Mouse (Mus musculus): ENCODE data around the gene Shisa3. TPM values are rescaled to one million over a fixed set of nuclear protein-coding genes. Genes with fewer than 3 reads are reported as not detected.
A peak's percentile ranks its signal among the peaks of the same experiment; 100 is the strongest.

Shisa3 gene
- polyA plus RNA-seq, 1 experiment from 2014 or later = 16.2 TPM

- H3K36me3 ChIP-seq = peaks cover 34% of the 10 kb centered on the region
- no peak overlapping the region for H3K27ac ChIP-seq (replicated peaks)
- WGBS = 90% methylated on average over 8 of the region's 8 CpGs
- H3K4me3 ChIP-seq = no peak overlapping the region
- H3K9me3 ChIP-seq (replicated peaks) = no peaks in the 10 kb centered on the region
- H3K4me1 ChIP-seq = no peaks in the 10 kb centered on the region; the same call in 1 of the 2 replicates
- DNase-seq (ENCODE audit: low spot score) = peak; percentile 11
- peaks cover 98% of the 10 kb centered on the region for H3K27me3 ChIP-seq (ENCODE audit: low read depth, poor library complexity, severe bottlenecking)
These were observed 33.1 kb downstream of the Shisa3 start for GRCm38 (mm10) chr5:67640596-67641312.

- no peaks in the 10 kb centered on the region for H3K9me3 ChIP-seq (replicated peaks)
- WGBS = 82% methylated on average over 8 of the region's 8 CpGs
- no peak overlapping the region for H3K27ac ChIP-seq (replicated peaks)
- H3K36me3 ChIP-seq = peaks cover 39% of the 10 kb centered on the region
- DNase-seq (ENCODE audit: low spot score) = peak; percentile 2
- no peak overlapping the region for H3K4me3 ChIP-seq
- H3K27me3 ChIP-seq (ENCODE audit: low read depth, poor library complexity, severe bottlenecking) = peaks cover 98% of the 10 kb centered on the region
- no peaks in the 10 kb centered on the region; the same call in 1 of the 2 replicates for H3K4me1 ChIP-seq
These were observed 33.9 kb downstream of the Shisa3 start for GRCm38 (mm10) chr5:67641406-67642120.

- Histone ChIP-seq H3K27ac (replicated peaks) (no peak overlapping the region), H3K27me3 (ENCODE audit: low read depth, poor library complexity, severe bottlenecking) (peaks cover 98% of the 10 kb centered on the region)
- WGBS = 87% methylated on average over 5 of the region's 5 CpGs
These were observed 36.0 kb downstream of the Shisa3 start for GRCm38 (mm10) chr5:67643537-67644255.

GRCm38 (mm10) chr5:67646756-67647529 lies 39.3 kb downstream of the Shisa3 start:
- peaks cover 100% of the 10 kb centered on the region for H3K27me3 ChIP-seq (ENCODE audit: low read depth, poor library complexity, severe bottlenecking)
- H3K9me3 ChIP-seq (replicated peaks) = no peaks in the 10 kb centered on the region
- DNase-seq (ENCODE audit: low spot score) = no peak
- no peaks in the 10 kb centered on the region for H3K4me1 ChIP-seq
- no peak overlapping the region for H3K4me3 ChIP-seq
- H3K27ac ChIP-seq (replicated peaks) = no peak overlapping the region
- 92% methylated on average over 20 of the region's 20 CpGs for WGBS
- peaks cover 63% of the 10 kb centered on the region for H3K36me3 ChIP-seq

More at GRCm38 (mm10) chr5:67643537-67644255, 36.0 kb downstream of the Shisa3 start:
- H3K9me3 ChIP-seq (replicated peaks) = no peaks in the 10 kb centered on the region
- H3K4me1 ChIP-seq = no peaks in the 10 kb centered on the region; the same call in 1 of the 2 replicates
- no peak overlapping the region for H3K4me3 ChIP-seq
- peaks cover 49% of the 10 kb centered on the region for H3K36me3 ChIP-seq
- peak; percentile 6 for DNase-seq (ENCODE audit: low spot score)

DNA sequence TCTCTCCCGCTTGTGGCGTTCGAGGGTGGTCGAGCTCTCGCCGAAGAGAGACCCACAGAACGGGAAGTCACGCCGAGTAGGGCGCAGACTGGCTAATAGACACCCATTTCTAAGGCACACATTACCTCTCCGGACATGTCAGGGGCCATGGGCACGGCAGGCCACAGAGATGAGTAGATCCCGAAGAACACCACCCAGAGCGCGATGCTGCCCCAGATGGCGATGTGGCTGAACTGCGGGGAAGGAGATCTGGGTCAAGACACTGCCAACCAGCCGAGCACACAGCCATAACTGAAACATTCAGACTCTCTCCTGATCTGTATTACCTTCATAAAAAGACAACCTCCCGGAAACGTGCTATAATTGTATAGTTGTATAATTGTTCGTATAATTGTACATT lies 39.9 kb downstream of the Shisa3 start:
- no peak overlapping the region for H3K27ac ChIP-seq (replicated peaks)
- no peaks in the 10 kb centered on the region for H3K9me3 ChIP-seq (replicated peaks)
- 77% methylated on average over 21 of the region's 21 CpGs for WGBS
- H3K36me3 ChIP-seq = peaks cover 63% of the 10 kb centered on the region
- no peak overlapping the region for H3K4me3 ChIP-seq
- peaks cover 100% of the 10 kb centered on the region for H3K27me3 ChIP-seq (ENCODE audit: low read depth, poor library complexity, severe bottlenecking)
- peak; percentile 43 for DNase-seq (ENCODE audit: low spot score)
- H3K4me1 ChIP-seq = no peaks in the 10 kb centered on the region

DNA sequence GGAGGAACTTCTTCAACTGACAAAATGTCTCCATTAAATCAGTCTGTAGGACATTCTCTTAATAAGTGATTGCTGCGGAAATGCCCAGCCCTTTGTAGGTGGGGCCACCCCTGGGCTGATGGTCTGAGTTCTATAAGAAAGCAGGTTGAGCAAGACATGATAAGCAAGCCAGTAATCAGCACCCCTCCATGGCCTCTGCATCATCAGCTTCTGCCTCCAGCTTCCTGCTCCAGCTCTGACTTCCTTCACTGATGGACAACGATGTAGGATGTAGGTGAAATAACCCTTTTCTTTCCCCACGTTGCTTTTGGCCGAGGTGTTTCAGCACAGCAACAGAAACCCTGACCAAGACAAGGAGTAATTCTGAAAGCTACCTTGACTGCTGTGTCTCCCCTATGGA lies 41.5 kb downstream of the Shisa3 start:
- peaks cover 100% of the 10 kb centered on the region for H3K27me3 ChIP-seq (ENCODE audit: low read depth, poor library complexity, severe bottlenecking)
- peaks cover 62% of the 10 kb centered on the region for H3K36me3 ChIP-seq
- H3K9me3 ChIP-seq (replicated peaks) = no peaks in the 10 kb centered on the region
- H3K4me1 ChIP-seq = no peaks in the 10 kb centered on the region
- DNase-seq (ENCODE audit: low spot score) = no peak
- H3K4me3 ChIP-seq = no peak overlapping the region
- WGBS = 92% methylated on average over 4 of the region's 4 CpGs
- no peak overlapping the region for H3K27ac ChIP-seq (replicated peaks)

DNA sequence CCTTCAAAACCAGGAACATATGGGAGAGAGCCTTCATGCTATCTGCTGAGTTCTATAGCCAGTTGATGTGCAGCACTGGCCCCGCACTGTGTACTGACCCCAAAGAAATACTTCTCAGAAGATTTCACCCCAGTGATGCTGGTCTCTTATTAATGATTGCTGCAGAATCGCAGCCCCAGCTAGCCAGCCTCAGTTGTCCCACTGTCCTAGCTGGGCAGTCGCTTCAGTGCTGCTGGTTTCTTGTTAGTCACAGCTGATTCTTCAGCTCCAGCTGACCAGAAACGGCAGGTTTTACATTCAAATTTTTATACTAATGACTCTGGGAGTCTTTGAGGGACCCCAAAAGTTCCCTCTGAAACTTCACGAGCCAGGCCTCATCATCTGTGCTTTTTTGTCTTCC lies 42.3 kb downstream of the Shisa3 start:
- 94% methylated on average over 5 of the region's 5 CpGs for WGBS

DNA sequence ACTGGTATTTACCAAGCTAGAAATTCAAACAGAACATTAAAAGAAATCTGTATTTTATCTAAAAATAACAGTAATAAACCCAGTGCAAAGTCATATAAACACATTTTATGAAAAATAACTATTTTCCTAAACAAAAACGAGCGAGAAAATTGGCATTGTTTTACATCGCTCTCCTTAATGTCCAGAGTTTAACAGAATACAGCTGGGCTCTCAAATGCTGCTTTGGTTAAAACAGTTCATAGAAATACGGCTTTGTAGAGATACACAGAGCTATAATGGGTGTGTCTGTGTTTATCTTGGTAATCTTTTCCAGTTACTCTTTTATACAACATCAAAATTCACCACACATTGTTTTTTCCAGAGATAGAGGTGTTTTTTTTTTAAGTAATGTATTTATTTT lies 44.8 kb downstream of the Shisa3 start:
- Histone ChIP-seq H3K27ac (replicated peaks) (no peak overlapping the region), H3K4me1 (peaks cover 30% of the 10 kb centered on the region), H3K4me3 (no peak overlapping the region), H3K27me3 (ENCODE audit: low read depth, poor library complexity, severe bottlenecking) (peaks cover 87% of the 10 kb centered on the region), H3K9me3 (replicated peaks) (no peaks in the 10 kb centered on the region), H3K36me3 (peaks cover 38% of the 10 kb centered on the region)
- no peak for DNase-seq (ENCODE audit: low spot score)
- WGBS = 90% methylated on average over 4 of the region's 4 CpGs

More for the DNA sequence above, 42.3 kb downstream of the Shisa3 start:
- Histone ChIP-seq H3K27ac (replicated peaks) (no peak overlapping the region), H3K4me1 (peaks cover 6% of the 10 kb centered on the region), H3K4me3 (no peak overlapping the region), H3K9me3 (replicated peaks) (no peaks in the 10 kb centered on the region), H3K36me3 (peaks cover 54% of the 10 kb centered on the region), H3K27me3 (ENCODE audit: low read depth, poor library complexity, severe bottlenecking) (peaks cover 100% of the 10 kb centered on the region)
- DNase-seq (ENCODE audit: low spot score) = no peak

- Histone ChIP-seq H3K36me3 (peaks cover 27% of the 10 kb centered on the region), H3K27ac (replicated peaks) (no peak overlapping the region), H3K27me3 (ENCODE audit: low read depth, poor library complexity, severe bottlenecking) (peaks cover 87% of the 10 kb centered on the region), H3K9me3 (replicated peaks) (no peaks in the 10 kb centered on the region), H3K4me3 (no peak overlapping the region), H3K4me1 (peaks cover 38% of the 10 kb centered on the region)
- WGBS = 93% methylated on average over 3 of the region's 3 CpGs
- no peak for DNase-seq (ENCODE audit: low spot score)
These were observed 45.9 kb downstream of the Shisa3 start for GRCm38 (mm10) chr5:67653543-67653942.

DNA sequence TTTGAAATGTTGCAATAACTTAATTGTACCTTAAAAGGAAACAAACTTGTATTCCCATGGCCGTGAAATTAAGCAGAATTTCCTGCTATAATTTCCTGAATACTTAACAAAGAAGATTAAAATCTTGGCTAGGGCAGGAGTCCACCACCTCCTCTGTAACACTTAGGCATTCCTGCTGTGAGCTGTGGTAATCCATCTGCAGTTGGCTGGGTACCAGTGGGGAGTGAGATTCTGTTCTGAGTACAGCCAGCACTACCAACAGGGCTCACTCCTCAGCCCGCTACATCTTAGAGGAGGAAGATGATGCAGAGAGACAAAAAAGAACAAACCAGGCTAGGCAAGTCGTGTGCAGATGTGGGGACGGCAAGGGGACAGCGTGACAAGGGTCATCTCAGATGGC lies 46.9 kb downstream of the Shisa3 start:
- Histone ChIP-seq H3K36me3 (peaks cover 19% of the 10 kb centered on the region), H3K9me3 (replicated peaks) (no peaks in the 10 kb centered on the region), H3K4me1 (peaks cover 38% of the 10 kb centered on the region), H3K27ac (replicated peaks) (peak overlapping the region; percentile 79), H3K27me3 (ENCODE audit: low read depth, poor library complexity, severe bottlenecking) (peaks cover 87% of the 10 kb centered on the region), H3K4me3 (no peak overlapping the region)
- 48% methylated on average over 5 of the region's 5 CpGs for WGBS
- DNase-seq (ENCODE audit: low spot score) = no peak

- H3K27me3 ChIP-seq (ENCODE audit: low read depth, poor library complexity, severe bottlenecking) = peaks cover 87% of the 10 kb centered on the region
- peak overlapping the region; percentile 79 for H3K27ac ChIP-seq (replicated peaks)
- no peaks in the 10 kb centered on the region for H3K9me3 ChIP-seq (replicated peaks)
- peaks cover 6% of the 10 kb centered on the region for H3K36me3 ChIP-seq
- peak overlapping the region; percentile 31; the same call in 1 of the 2 replicates for H3K4me3 ChIP-seq
- H3K4me1 ChIP-seq = peaks cover 42% of the 10 kb centered on the region
- DNase-seq (ENCODE audit: low spot score) = peak; percentile 55
- WGBS = 22% methylated on average over 14 of the region's 14 CpGs
These were observed 48.2 kb downstream of the Shisa3 start for GRCm38 (mm10) chr5:67655696-67656519.

Measured in midbrain, embryonic 10.5 days (tissue).